Mouse (Mus musculus): ENCODE measurements at regions not wholly inside any gene's neighbourhood (a gene's known extent, or its start where the extent isn't known, plus 50 kb on each side); places are given as distances from the start of the nearest gene placed in this dataset.

GRCm38 (mm10) chr2:75589452-75589851, 69.6 kb upstream of the Hnrnpa3 start:
- TF ChIP-seq CTCF (IDR thresholded peaks at IDR 0.05; ENCODE audit: insufficient read depth, low read length) = no peak
- no peak for TF ChIP-seq POLR2A (IDR thresholded peaks at IDR 0.05; ENCODE audit: borderline replicate concordance, extremely low read depth, low read depth, low read length)
